Mouse (Mus musculus) cerebellum, adult 2 months (tissue): ENCODE measurements around the gene Tas2r129.

Source experiments
- CTCF ChIP-seq: fragments of 200-500 bp; IDR thresholded peaks from 2 replicates; pipeline ENCODE4 v1.5.1; 2011; ENCODE audit warnings: low read depth, mild to moderate bottlenecking, control low read depth, low read length, moderate library complexity, borderline replicate concordance; ENCODE audit not compliant: insufficient read depth
- POLR2A ChIP-seq: fragments of 200-500 bp; IDR thresholded peaks from 2 replicates; pipeline ENCODE4 v1.6.1; 2011; ENCODE audit warnings: low read length, control low read depth, borderline replicate concordance; ENCODE audit not compliant: insufficient read depth

DNA sequence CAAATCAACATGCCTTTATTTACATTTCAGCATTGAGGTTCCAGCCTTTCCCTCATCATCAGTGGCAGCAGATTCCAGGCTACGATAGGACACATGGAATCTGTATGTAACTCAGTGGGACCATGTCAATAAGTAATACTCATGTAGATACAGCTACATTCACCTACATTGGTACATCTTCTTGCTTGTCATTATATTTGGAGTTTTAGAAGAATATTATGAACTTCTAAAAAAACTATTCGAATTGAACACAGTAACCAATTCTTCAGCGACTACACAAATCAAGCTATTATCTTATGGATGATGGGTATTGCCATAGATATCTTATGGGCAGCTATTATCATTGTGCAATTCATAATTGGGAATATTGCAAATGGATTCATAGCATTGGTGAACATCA is 41.6 kb upstream of the Tas2r129 start, which contains the start of gene Tas2r125:
- TF ChIP-seq CTCF (no peak), POLR2A (no peak)
